Mouse (Mus musculus) hindbrain, postnatal 0 days (tissue): ENCODE results near the gene Rassf3. TPM values are rescaled to one million over a fixed set of nuclear protein-coding genes. Genes with fewer than 3 reads are reported as not detected.

Experiments used
- ATAC-seq: fragments of 200-750 bp; cut with Nextera tagmentation; 2 replicates; pipeline ENCODE4 v1.8.0; 2017; ENCODE audit warnings: mild to moderate bottlenecking, moderate TSS enrichment, moderate library complexity
- DNase-seq: peaks from one replicate; pipeline ENCODE4 v3.0.0-alpha.2; 2015; ENCODE audit warnings: low spot score
- H3K27ac ChIP-seq: fragments of 300-500 bp; sonication (generic); 2 replicates; pipeline ENCODE4 v1.5.1; 2014; ENCODE audit warnings: mild to moderate bottlenecking
- H3K27me3 ChIP-seq: fragments of 300-500 bp; sonication (generic); 2 replicates; pipeline ENCODE4 v1.6.1; 2014; ENCODE audit warnings: low read length, mixed read lengths; ENCODE audit not compliant: insufficient read depth
- H3K36me3 ChIP-seq: fragments of 300-500 bp; sonication (generic); 2 replicates; pipeline ENCODE4 v1.6.1; 2014; ENCODE audit warnings: low read length, mixed read lengths; ENCODE audit not compliant: insufficient read depth
- H3K4me1 ChIP-seq: fragments of 300-500 bp; sonication (generic); 2 replicates; pipeline ENCODE4 v1.6.1; 2014; ENCODE audit warnings: antibody characterized with exemption, low read length, mixed read lengths; ENCODE audit not compliant: insufficient read depth
- H3K4me2 ChIP-seq: fragments of 300-500 bp; sonication (generic); 2 replicates; pipeline ENCODE4 v1.6.1; 2014; ENCODE audit warnings: low read depth, mild to moderate bottlenecking, low read length, moderate library complexity, mixed read lengths
- H3K4me3 ChIP-seq: fragments of 300-500 bp; sonication (generic); 2 replicates; pipeline ENCODE4 v1.5.1; 2014; ENCODE audit warnings: low read length
- H3K9ac ChIP-seq: fragments of 300-500 bp; sonication (generic); replicated peaks from 2 replicates; pipeline ENCODE4 v1.6.1; 2014; ENCODE audit warnings: mild to moderate bottlenecking, low read length, moderate library complexity, mixed read lengths
- H3K9me3 ChIP-seq: fragments of 300-500 bp; sonication (generic); 2 replicates; pipeline ENCODE4 v1.6.1; 2016; ENCODE audit warnings: low read length, mixed read lengths
- CTCF ChIP-seq: IDR thresholded peaks from 2 replicates; pipeline ENCODE4 v1.5.1; 2016; ENCODE audit warnings: antibody characterized with exemption, control low read depth, low read depth
- WGBS: fragments of 180-500 bp; shearing (Covaris S2); extraction: QIAGEN DNeasy Blood & Tissue Kit; methylation state at CpG from one replicate; pipeline ENCODE4 v1.1.7; 2014; 5-methylcytosine and 5-hydroxymethylcytosine counted together
- polyA plus RNA-seq: library from polyadenylated mRNA; unstranded; fragments of >200 nt; fragmentation: Nextera tagmentation; extraction: Ambion mirVana; gene quantifications from 2 replicates; pipeline ENCODE4 v1.2.1, GENCODE M21; 2015
- total RNA-seq: library from RNA; depleted of rRNA; stranded (reverse); fragments of >200 nt; gene quantifications from 2 replicates; pipeline ENCODE4 v1.2.3, GENCODE M21; 2014

Rassf3 gene
- total and polyA plus RNA-seq, 2 experiments from 2014 or later: 6.0 to 7.4 TPM

GRCm38 (mm10) chr10:121438109-121438508 is 38.0 kb downstream of the Rassf3 start:
- Histone ChIP-seq H3K27me3 (no peaks in the 10 kb centered on the region), H3K4me1 (peaks cover 5% of the 10 kb centered on the region), H3K27ac (no peak overlapping the region), H3K4me2 (no peak overlapping the region), H3K4me3 (no peak overlapping the region), H3K9ac (no peak overlapping the region), H3K36me3 (no peaks in the 10 kb centered on the region), H3K9me3 (no peaks in the 10 kb centered on the region)
- DNase-seq: no peak
- 58% methylated on average over 5 of the region's 8 CpGs for WGBS
- no peak for ATAC-seq
- no peak for TF ChIP-seq CTCF

- DNase-seq (no peak), ATAC-seq (no peak)
- Histone ChIP-seq H3K36me3 (no peaks in the 10 kb centered on the region), H3K4me3 (no peak overlapping the region), H3K9ac (no peak overlapping the region), H3K4me1 (peaks cover 16% of the 10 kb centered on the region), H3K9me3 (no peaks in the 10 kb centered on the region), H3K27me3 (no peaks in the 10 kb centered on the region), H3K27ac (no peak overlapping the region), H3K4me2 (no peak overlapping the region)
- 62% methylated on average over 4 of the region's 4 CpGs for WGBS
- no peak for TF ChIP-seq CTCF
Observed at GRCm38 (mm10) chr10:121436693-121437092, 39.5 kb downstream of the Rassf3 start.

GRCm38 (mm10) chr10:121436258-121436645 is 39.9 kb downstream of the Rassf3 start:
- no peak for TF ChIP-seq CTCF
- Histone ChIP-seq H3K9ac (no peak overlapping the region), H3K4me3 (no peak overlapping the region), H3K4me2 (no peak overlapping the region), H3K27me3 (no peaks in the 10 kb centered on the region), H3K9me3 (no peaks in the 10 kb centered on the region), H3K36me3 (no peaks in the 10 kb centered on the region), H3K27ac (no peak overlapping the region), H3K4me1 (peaks cover 16% of the 10 kb centered on the region)
- no peak for DNase-seq
- no peak for ATAC-seq
- 69% methylated on average over 8 of the region's 8 CpGs for WGBS

- ATAC-seq: no peak
- Histone ChIP-seq H3K36me3 (no peaks in the 10 kb centered on the region), H3K27ac (no peak overlapping the region), H3K27me3 (no peaks in the 10 kb centered on the region), H3K9ac (no peak overlapping the region), H3K4me2 (0 out of 2 replicates have a peak overlapping the region, but pooled peaks have one; percentile 10), H3K9me3 (no peaks in the 10 kb centered on the region), H3K4me1 (peaks cover 16% of the 10 kb centered on the region), H3K4me3 (no peak overlapping the region)
- TF ChIP-seq CTCF: no peak
- DNase-seq: no peak
- WGBS: 77% methylated on average over 28 of the region's 28 CpGs
Observed at GRCm38 (mm10) chr10:121435546-121436257, 40.4 kb downstream of the Rassf3 start.

- DNase-seq (no peak), ATAC-seq (no peak)
- TF ChIP-seq CTCF: no peak
- no peak overlapping the region for H3K9ac ChIP-seq
- H3K9me3 ChIP-seq: no peaks in the 10 kb centered on the region
- H3K4me3 ChIP-seq: no peak overlapping the region
- H3K4me2 ChIP-seq: no peak overlapping the region
- H3K4me1 ChIP-seq: peaks cover 26% of the 10 kb centered on the region
- no peak overlapping the region for H3K27ac ChIP-seq
- WGBS: 85% methylated on average over 15 of the region's 15 CpGs
- no peaks in the 10 kb centered on the region for H3K36me3 ChIP-seq
- no peaks in the 10 kb centered on the region for H3K27me3 ChIP-seq
Observed at GRCm38 (mm10) chr10:121434441-121435103, 41.6 kb downstream of the Rassf3 start.

- no peaks in the 10 kb centered on the region for H3K9me3 ChIP-seq
Observed at GRCm38 (mm10) chr10:121432635-121433280, 43.4 kb downstream of the Rassf3 start.

More at GRCm38 (mm10) chr10:121432635-121433280, 43.4 kb downstream of the Rassf3 start:
- peak; percentile 50 for ATAC-seq
- Histone ChIP-seq H3K27ac (peak overlapping the region; percentile 79), H3K4me1 (peaks cover 34% of the 10 kb centered on the region), H3K27me3 (no peaks in the 10 kb centered on the region), H3K9ac (peak overlapping the region; percentile 21; the same call in 1 of the 2 replicates), H3K36me3 (no peaks in the 10 kb centered on the region), H3K4me3 (no peak overlapping the region), H3K4me2 (peak overlapping the region; percentile 13; the same call in 1 of the 2 replicates)
- DNase-seq: peak; percentile 73
- 21% methylated on average over 16 of the region's 16 CpGs for WGBS
- TF ChIP-seq CTCF: no peak
